Mouse (Mus musculus) brain, embryonic 14.5 days (tissue): ENCODE results near the gene Has1.

Source experiments
- CTCF ChIP-seq: fragments of 200-500 bp; IDR thresholded peaks from 2 replicates; pipeline ENCODE4 v1.5.1; 2012; ENCODE audit warnings: inconsistent platforms, mild to moderate bottlenecking, moderate library complexity, borderline replicate concordance; ENCODE audit not compliant: insufficient read depth, insufficient read length; ENCODE audit errors: extremely low read depth
- POLR2A ChIP-seq: fragments of 200-500 bp; IDR thresholded peaks from 2 replicates; pipeline ENCODE4 v1.6.1; 2012; ENCODE audit warnings: mild to moderate bottlenecking, inconsistent platforms, borderline replicate concordance; ENCODE audit not compliant: poor library complexity, insufficient read depth, insufficient read length, severe bottlenecking; ENCODE audit errors: extremely low read depth

GRCm38 (mm10) chr17:17795527-17795926 is 59.5 kb downstream of the Has1 start:
- TF ChIP-seq CTCF = no peak
- no peak for TF ChIP-seq POLR2A
